Mouse (Mus musculus) small intestine, adult 2 months (tissue): ENCODE results near the gene Banp.

Source experiments
- CTCF ChIP-seq: fragments of 200-500 bp; IDR thresholded peaks from 2 replicates; pipeline ENCODE4 v1.5.1; 2012; ENCODE audit warnings: low read depth, mild to moderate bottlenecking, control low read depth, inconsistent platforms, low read length, moderate library complexity, mixed read lengths; ENCODE audit not compliant: insufficient replicate concordance, insufficient read length; ENCODE audit errors: extremely low read depth
- POLR2A ChIP-seq: fragments of 200-500 bp; IDR thresholded peaks from 2 replicates; pipeline ENCODE4 v1.6.1; 2012; ENCODE audit warnings: low read depth, mild to moderate bottlenecking, control low read depth, inconsistent platforms, low read length, moderate library complexity

GRCm38 (mm10) chr8:122078321-122078720, 128.8 kb downstream of the Banp start:
- TF ChIP-seq POLR2A (no peak), CTCF (no peak)
